Mouse (Mus musculus): Measurements from ENCODE around the gene Hephl1. TPM values are rescaled to one million over a fixed set of nuclear protein-coding genes. Genes with fewer than 3 reads are reported as not detected.

Hephl1 gene
- polyA plus RNA-seq, 1 experiment, result not detected

- H3K4me1 ChIP-seq, result peaks cover 77% of the 10 kb centered on the region
- H3K4me3 ChIP-seq (replicated peaks), result no peak overlapping the region
- no peak for TF ChIP-seq FLI1 (IDR thresholded peaks at IDR 0.05; ENCODE audit: low read length)
- TF ChIP-seq GATA1 (IDR thresholded peaks at IDR 0.05; ENCODE audit: borderline replicate concordance, low read length), result no peak
- peaks cover 72% of the 10 kb centered on the region for H3K36me3 ChIP-seq (replicated peaks; ENCODE audit: low read length)
- no peaks in the 10 kb centered on the region for H3K27me3 ChIP-seq (replicated peaks)
- H3K9me3 ChIP-seq, result peaks cover 6% of the 10 kb centered on the region
Observed at GRCm38 (mm10) chr9:15027725-15028124, 84.2 kb downstream of the Hephl1 start.

- TF ChIP-seq FLI1 (IDR thresholded peaks at IDR 0.05; ENCODE audit: low read length) (no peak), GATA1 (IDR thresholded peaks at IDR 0.05; ENCODE audit: borderline replicate concordance, low read length) (no peak)
Observed at GRCm38 (mm10) chr9:15023049-15023448, 88.9 kb downstream of the Hephl1 start.

GRCm38 (mm10) chr9:15021156-15021555 lies 90.8 kb downstream of the Hephl1 start:
- Histone ChIP-seq H3K36me3 (replicated peaks; ENCODE audit: low read length) (peaks cover 79% of the 10 kb centered on the region), H3K9me3 (peaks cover 6% of the 10 kb centered on the region), H3K4me1 (peaks cover 84% of the 10 kb centered on the region), H3K27me3 (replicated peaks) (no peaks in the 10 kb centered on the region), H3K4me3 (replicated peaks) (no peak overlapping the region)
- TF ChIP-seq FLI1 (IDR thresholded peaks at IDR 0.05; ENCODE audit: low read length), result no peak
- TF ChIP-seq GATA1 (IDR thresholded peaks at IDR 0.05; ENCODE audit: borderline replicate concordance, low read length), result no peak

More at GRCm38 (mm10) chr9:15023049-15023448, 88.9 kb downstream of the Hephl1 start:
- Histone ChIP-seq H3K27me3 (replicated peaks) (no peaks in the 10 kb centered on the region), H3K4me3 (replicated peaks) (peak overlapping the region; percentile 16), H3K4me1 (peaks cover 85% of the 10 kb centered on the region), H3K36me3 (replicated peaks; ENCODE audit: low read length) (peaks cover 79% of the 10 kb centered on the region), H3K9me3 (peaks cover 10% of the 10 kb centered on the region)

- Histone ChIP-seq H3K9me3 (peaks cover 4% of the 10 kb centered on the region; the same call in 1 of the 2 replicates), H3K27me3 (replicated peaks) (no peaks in the 10 kb centered on the region), H3K4me1 (peaks cover 85% of the 10 kb centered on the region), H3K4me3 (replicated peaks) (no peak overlapping the region), H3K36me3 (replicated peaks; ENCODE audit: low read length) (peaks cover 80% of the 10 kb centered on the region)
- no peak for TF ChIP-seq FLI1 (IDR thresholded peaks at IDR 0.05; ENCODE audit: low read length)
- no peak for TF ChIP-seq GATA1 (IDR thresholded peaks at IDR 0.05; ENCODE audit: borderline replicate concordance, low read length)
Observed at GRCm38 (mm10) chr9:15020561-15021080, 91.3 kb downstream of the Hephl1 start.

- Histone ChIP-seq H3K36me3 (replicated peaks; ENCODE audit: low read length) (peaks cover 95% of the 10 kb centered on the region), H3K4me3 (replicated peaks) (peak overlapping the region; percentile 82), H3K4me1 (peaks cover 99% of the 10 kb centered on the region), H3K27me3 (replicated peaks) (no peaks in the 10 kb centered on the region), H3K9me3 (peaks cover 4% of the 10 kb centered on the region; the same call in 1 of the 2 replicates)
- TF ChIP-seq GATA1 (IDR thresholded peaks at IDR 0.05; ENCODE audit: borderline replicate concordance, low read length), result no peak
- TF ChIP-seq FLI1 (IDR thresholded peaks at IDR 0.05; ENCODE audit: low read length), result no peak
Observed at GRCm38 (mm10) chr9:15018756-15019131, 93.2 kb downstream of the Hephl1 start.

GRCm38 (mm10) chr9:15017791-15018755 lies 93.8 kb downstream of the Hephl1 start:
- Histone ChIP-seq H3K27me3 (replicated peaks) (no peaks in the 10 kb centered on the region), H3K9me3 (peaks cover 4% of the 10 kb centered on the region; the same call in 1 of the 2 replicates), H3K4me3 (replicated peaks) (peak overlapping the region; percentile 82), H3K36me3 (replicated peaks; ENCODE audit: low read length) (peaks cover 96% of the 10 kb centered on the region), H3K4me1 (peaks cover 99% of the 10 kb centered on the region)
- TF ChIP-seq FLI1 (IDR thresholded peaks at IDR 0.05; ENCODE audit: low read length), result no peak
- TF ChIP-seq GATA1 (IDR thresholded peaks at IDR 0.05; ENCODE audit: borderline replicate concordance, low read length), result no peak

GRCm38 (mm10) chr9:15015223-15015956 lies 96.5 kb downstream of the Hephl1 start:
- Histone ChIP-seq H3K4me1 (peaks cover 99% of the 10 kb centered on the region), H3K27me3 (replicated peaks) (no peaks in the 10 kb centered on the region), H3K4me3 (replicated peaks) (peak overlapping the region; percentile 64), H3K36me3 (replicated peaks; ENCODE audit: low read length) (peaks cover 95% of the 10 kb centered on the region), H3K9me3 (no peaks in the 10 kb centered on the region)
- TF ChIP-seq GATA1 (IDR thresholded peaks at IDR 0.05; ENCODE audit: borderline replicate concordance, low read length), result no peak
- no peak for TF ChIP-seq FLI1 (IDR thresholded peaks at IDR 0.05; ENCODE audit: low read length)

- no peak overlapping the region for H3K4me3 ChIP-seq (replicated peaks)
- H3K9me3 ChIP-seq, result no peaks in the 10 kb centered on the region
- H3K27me3 ChIP-seq (replicated peaks), result no peaks in the 10 kb centered on the region
- H3K4me1 ChIP-seq, result peaks cover 42% of the 10 kb centered on the region
- H3K36me3 ChIP-seq (replicated peaks; ENCODE audit: low read length), result peaks cover 99% of the 10 kb centered on the region
- TF ChIP-seq FLI1 (IDR thresholded peaks at IDR 0.05; ENCODE audit: low read length) (no peak), GATA1 (IDR thresholded peaks at IDR 0.05; ENCODE audit: borderline replicate concordance, low read length) (no peak)
Observed at GRCm38 (mm10) chr9:15007566-15007965, 104.3 kb downstream of the Hephl1 start.

- TF ChIP-seq GATA1 (IDR thresholded peaks at IDR 0.05; ENCODE audit: borderline replicate concordance, low read length) (no peak), FLI1 (IDR thresholded peaks at IDR 0.05; ENCODE audit: low read length) (no peak)
- H3K27me3 ChIP-seq (replicated peaks), result no peaks in the 10 kb centered on the region
- H3K9me3 ChIP-seq, result no peaks in the 10 kb centered on the region
- H3K36me3 ChIP-seq (replicated peaks; ENCODE audit: low read length), result peaks cover 86% of the 10 kb centered on the region
- no peak overlapping the region for H3K4me3 ChIP-seq (replicated peaks)
- peaks cover 25% of the 10 kb centered on the region for H3K4me1 ChIP-seq
Observed at GRCm38 (mm10) chr9:15004298-15004685, 107.6 kb downstream of the Hephl1 start.
